Mouse (Mus musculus) adrenal gland, postnatal 0 days (tissue): ENCODE data around the gene Nkain1. TPM values are rescaled to one million over a fixed set of nuclear protein-coding genes. Genes with fewer than 3 reads are reported as not detected.

Experiments used
- polyA plus RNA-seq: library from polyadenylated mRNA; unstranded; fragments of >200 nt; fragmentation: Nextera tagmentation; extraction: Ambion mirVana; gene quantifications from 2 replicates; pipeline ENCODE4 v1.2.1, GENCODE M21; 2015

Gene Nkain1
- polyA plus RNA-seq = 1.2 and 2.1 TPM in 2 replicates

GRCm38 (mm10) chr4:130574048-130574413 is at the start of gene Nkain1:
Gene Nkain1, minus strand, starts transcription at chr4:130574173.

Other genes with a start within 250 kb of the Nkain1 start
- gene Zcchc17, start 214.2 kb downstream of the Nkain1 start, polyA plus RNA-seq = 58.9 and 64.2 TPM in 2 replicates
- 55.0 and 76.7 TPM in 2 replicates for gene Snrnp40, start 214.0 kb downstream of the Nkain1 start, polyA plus RNA-seq
- 29.4 and 42.8 TPM in 2 replicates for gene Pum1, start 89.1 kb upstream of the Nkain1 start, polyA plus RNA-seq
- 57.5 and 63.4 TPM in 2 replicates for gene Sdc3, start 218.4 kb upstream of the Nkain1 start, polyA plus RNA-seq